Mouse (Mus musculus): ENCODE data around the gene Ppp2r3a.

Ppp2r3a gene

DNA sequence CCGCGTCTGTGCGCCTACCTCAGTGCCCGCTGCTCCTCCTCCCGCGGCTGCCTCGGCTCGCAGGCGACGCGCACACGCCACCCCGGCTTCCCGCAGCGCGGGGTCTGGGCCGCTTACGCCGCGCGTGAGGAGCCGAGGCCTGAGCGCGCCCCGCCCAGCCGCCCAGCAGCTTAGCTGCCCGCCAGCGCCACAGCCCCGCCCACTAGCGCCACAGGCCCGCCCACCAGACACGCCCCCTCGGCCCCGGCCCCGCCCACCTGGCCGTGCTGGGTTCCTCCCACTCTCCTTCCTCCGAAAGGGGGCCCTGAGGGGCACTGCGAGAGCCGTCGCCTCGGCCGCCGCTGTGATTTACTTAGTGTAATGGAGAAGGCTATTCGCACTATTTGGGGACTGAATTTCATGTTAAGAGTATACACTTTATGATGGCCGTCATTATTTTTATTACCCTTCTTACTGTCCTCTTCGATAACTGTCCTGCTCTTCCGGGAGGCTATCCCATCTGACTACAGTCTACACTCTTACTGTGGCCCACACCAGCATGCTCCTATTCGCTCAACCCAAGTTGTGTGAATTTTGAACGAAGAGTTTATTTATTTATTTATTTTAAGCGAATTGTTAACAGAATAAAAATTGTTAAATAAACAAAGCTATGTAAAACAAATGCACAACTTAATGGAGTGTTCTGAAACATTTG is at the start of gene Ppp2r3a:
TSS of gene Ppp2r3a (minus strand) at position 152 of the 694 bp plus-strand sequence.
- peak; percentile 98 for DNase-seq

DNA sequence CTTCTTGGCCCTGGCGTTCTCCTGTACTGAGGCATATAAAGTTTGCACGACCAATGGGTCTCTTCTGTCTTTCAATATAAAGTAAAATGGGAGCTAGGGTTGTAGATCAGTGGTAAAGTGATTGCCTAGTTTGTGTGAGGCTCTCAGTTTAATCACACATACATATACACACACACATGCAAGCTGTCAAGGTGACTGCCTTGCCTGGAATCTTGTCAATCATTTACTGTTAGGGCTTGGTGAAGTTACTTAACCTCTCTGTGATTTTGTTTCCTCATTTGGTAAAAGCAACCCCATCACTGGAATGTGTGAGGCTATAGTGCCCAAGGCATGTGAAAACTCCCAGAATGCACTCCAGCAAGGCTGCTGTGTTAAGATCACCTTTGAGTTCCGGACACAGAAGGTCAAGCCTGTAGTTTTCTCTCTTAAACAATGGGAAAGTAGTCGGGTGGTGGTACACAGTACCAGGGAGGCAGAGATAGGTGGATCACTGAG is 48.9 kb upstream of the Ppp2r3a start:
- peak; percentile 78 for DNase-seq

DNA sequence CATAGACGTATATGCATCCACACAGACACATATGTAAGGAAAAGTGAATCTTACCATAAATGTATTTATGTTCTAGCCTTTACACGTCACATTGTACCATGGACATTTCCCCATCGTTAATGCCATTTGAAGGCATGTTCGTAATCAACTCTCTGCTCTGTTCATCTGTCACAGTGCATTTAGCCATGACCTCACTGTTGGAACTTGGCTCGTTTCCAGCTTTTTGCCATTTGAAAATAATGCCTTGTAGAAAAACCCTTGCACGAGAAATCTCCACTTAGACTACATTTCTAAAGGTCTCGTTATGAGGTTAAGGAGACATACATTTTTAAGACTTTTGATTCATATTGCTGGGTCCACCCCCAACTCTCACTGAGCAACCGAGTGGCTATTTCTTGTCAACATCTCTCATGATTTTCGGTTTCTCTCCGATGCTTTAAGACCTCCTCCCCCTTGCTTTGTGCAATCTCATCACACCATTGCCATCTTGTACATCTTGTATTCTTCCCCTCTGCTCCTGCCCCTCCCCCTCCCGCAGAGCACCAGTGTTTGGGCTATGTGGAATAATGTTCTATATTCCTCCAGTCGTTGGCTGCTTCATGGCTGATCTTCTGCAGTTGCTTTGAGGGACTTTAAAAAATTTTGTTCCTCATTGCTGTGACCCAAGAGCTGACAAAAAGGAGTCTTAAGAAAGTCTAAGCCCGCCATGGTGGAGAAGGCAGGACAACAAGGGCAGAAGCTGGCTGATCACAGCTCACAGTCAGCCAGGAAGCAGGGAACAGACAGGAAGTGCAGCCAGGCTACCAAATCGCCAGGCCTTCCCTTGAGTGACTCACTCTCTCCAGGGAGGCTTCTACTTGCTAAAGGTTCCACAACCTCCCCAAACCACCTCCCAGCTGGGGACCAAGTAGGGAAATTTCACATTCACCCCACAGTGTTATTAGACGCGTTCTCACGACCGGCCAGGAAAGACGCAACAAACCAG is 40.4 kb upstream of the Ppp2r3a start:
- DNase-seq, result no peak

DNA sequence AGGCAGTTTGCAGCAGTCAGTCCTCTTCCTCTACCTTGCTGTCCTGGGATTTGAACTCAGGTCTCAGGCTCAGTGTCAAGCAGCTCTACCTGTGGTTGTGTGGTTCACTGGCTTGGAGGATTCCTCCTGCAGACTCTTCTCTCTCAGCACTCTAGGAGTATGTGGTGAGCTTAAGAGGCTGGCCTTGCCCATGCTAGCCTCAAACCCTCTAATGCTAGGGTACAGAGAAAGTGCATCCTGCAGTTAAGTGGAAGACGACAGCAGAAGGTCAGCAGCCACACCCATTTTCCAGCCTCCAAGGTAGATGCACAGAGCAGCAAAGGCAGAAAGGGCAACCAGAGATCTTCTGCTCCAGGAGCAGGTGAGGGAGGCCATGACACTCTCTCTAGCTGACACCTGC is 39.3 kb upstream of the Ppp2r3a start:
- DNase-seq, result no peak

DNA sequence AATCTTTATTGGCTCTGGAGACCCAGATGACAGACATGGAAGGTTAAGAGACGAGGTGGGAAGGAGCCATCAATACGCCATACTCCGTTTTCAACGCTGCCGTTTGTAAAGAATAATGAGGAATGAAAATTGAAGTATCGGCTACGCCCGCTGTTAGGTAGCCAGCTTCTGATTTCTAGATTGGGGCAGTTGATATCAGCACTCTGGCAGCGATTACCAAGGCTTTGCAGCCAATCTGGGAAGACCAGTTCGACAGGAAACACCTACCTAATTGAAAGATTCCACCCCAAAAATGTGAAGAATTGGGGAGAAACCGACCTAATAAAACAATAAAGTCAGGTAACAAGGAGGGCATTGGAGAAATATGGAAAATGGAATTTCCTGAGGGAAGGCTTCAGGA is 38.2 kb upstream of the Ppp2r3a start:
- DNase-seq, result no peak

DNA sequence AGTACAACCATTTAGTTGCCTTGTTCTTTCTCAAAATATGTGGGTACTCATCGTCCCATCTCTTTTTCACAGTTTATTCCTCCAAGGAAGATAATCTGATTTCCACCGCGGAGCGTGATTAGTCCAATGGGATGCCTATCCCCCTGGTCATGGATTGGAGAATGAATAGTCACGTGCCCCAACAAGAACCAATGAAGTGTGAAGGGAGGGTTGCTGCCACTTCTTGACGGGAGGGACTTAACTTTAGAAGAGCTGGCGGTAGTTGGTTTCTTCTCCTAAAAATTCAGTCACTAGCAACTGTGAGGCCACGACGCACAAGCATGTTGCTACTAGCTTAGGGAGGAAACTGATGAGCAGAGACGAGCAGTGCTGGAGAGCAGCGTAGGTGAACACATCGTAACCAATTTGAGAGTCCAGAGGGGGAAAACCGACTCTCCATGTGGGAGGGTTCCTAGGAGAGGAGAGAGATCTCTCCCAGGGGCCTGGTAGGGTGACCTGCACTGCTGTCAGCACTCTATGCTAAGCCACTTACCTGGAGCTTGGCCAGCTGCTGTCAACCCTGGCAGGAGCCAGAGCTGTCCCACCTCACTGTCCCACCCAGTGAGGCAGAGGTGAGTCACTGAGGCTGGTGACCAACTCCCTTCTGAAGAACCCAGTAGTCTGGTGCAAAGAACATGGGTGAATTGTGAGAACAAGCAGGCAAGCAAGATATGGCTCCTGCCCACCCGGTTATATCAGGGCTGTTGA is 37.5 kb upstream of the Ppp2r3a start:
- no peak for DNase-seq

DNA sequence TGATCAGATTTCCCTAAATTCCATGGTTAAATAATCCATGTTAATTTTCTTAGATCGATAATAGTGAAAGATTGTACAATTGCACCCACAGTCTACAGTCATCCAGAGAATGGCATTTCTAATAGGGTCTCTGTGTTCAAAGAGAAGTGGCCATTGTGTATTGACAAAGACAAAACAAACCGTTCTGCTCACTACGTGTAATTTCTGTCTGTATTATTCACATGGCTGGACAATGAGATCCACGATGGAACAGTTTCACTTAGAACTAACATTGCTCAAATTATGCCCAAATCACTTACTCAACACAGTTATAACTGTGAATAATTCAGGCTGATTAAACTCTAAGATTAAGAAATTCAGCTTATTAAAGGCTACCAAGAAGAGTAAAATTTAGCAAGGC is 35.2 kb upstream of the Ppp2r3a start:
- no peak for DNase-seq

DNA sequence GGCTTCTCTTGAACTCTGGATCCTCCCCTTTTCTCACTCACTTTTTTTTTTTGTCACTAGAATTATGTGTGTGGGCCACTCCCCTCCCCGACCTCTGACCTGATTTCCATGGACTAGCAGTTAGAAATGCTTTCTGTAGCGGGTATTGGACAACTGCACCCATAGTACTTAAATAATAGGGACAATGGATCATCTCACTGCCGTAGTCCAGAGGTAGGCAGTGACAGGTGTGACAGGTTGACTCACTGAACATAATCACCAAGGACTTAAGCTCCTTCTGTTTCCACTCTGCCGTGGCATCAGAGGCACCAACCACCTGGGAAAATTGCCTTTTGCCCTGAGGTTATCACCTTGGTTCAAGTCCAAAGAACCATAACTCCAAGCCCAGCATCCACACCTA is 32.5 kb upstream of the Ppp2r3a start:
- DNase-seq, result no peak

DNA sequence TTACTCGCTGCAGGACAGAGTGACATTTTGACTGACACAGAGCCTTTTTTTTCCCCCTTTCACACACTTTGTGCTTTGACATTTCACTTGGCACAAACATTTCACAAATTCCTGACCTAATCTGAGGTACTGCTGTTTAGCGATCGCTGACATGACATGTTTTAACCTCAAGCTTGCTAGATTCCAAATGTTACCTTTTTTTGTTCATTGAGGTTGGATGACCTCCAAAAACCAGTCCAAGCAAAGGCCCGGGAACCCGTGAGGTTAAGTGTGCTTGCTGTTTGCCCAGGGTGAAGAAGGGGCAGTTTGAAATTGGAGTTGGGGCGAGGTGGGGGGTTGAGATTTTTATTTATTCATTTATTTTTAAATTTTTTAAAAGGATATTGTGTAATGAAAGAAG is 31.1 kb upstream of the Ppp2r3a start:
- DNase-seq, result peak; percentile 83

DNA sequence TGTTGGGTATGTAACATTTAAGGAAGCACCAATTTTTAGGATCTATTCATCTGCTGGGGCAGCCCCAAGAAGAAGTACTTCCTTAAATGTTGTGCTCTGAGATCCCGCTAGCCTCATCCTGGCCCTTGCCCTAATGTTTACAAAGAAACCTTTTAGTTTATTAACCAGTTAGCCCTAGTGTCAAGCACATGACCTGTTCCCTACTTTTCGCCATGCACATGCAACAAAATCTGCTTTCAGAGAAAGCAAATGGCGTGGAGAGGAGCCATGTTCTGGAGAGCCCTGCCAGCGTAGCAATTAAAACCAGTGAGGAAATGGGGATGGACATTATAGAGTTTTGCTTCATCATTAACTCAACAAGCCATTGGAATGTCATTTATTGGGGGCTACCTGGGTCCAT is 30.3 kb upstream of the Ppp2r3a start:
- peak; percentile 80 for DNase-seq

DNA sequence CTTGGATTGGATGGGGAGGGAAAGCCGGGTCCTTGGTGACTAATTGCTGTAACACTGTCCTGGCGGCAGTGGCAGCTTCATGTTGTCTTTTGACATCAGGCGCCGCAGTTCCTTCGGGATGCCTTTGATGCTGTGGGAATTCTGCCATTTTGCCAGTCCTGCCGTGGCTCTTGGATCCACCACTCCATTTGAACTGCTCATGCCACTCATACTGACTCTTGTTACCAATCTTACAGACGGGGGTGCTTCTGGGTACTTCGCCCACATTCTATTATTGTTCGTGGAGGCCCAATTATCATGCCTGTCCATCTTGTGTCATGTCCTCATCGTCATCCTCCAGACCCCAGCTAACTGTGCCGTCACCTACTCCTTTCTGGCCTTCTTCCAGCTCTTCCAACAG is 29.7 kb upstream of the Ppp2r3a start:
- DNase-seq, result no peak

DNA sequence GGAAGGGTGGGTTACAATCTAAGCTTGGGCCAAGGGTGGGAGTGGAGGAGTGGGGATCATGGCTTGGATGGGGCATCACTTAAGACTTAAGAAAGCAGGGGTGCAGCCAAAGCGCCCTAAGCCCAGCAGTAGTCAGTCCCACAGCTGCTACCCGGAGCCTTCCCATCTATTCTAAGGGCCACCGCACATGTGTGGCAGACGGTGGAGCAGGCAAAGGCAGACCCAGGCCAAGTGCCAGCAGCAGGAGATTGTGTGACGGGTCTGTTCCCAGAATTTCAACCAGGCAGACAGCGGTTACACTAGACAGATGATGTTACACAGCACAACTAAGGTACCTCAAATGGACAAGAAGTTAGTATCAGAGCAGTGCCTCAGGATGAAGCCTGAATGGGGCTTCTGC is 29.3 kb upstream of the Ppp2r3a start:
- no peak for DNase-seq

DNA sequence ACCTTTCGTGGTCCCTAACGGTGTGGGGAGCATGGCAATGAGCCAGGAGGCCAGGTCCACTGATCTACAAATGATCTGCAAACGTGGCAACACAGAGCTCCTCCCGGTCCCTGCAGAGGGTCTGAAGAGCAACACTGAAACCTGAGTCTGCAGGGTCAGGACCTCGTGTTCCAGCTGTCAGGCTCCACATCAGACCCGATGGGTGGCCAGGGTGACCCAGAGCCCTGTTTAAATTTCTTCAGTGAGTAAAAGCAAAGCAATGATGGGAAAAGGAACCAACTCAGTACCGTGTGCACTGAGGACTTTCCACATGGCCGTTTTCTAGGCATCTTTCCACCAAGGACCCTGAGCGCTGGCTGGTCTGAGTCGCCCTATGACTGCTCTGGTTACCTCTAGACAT is 28.6 kb upstream of the Ppp2r3a start:
- DNase-seq, result peak; percentile 52

DNA sequence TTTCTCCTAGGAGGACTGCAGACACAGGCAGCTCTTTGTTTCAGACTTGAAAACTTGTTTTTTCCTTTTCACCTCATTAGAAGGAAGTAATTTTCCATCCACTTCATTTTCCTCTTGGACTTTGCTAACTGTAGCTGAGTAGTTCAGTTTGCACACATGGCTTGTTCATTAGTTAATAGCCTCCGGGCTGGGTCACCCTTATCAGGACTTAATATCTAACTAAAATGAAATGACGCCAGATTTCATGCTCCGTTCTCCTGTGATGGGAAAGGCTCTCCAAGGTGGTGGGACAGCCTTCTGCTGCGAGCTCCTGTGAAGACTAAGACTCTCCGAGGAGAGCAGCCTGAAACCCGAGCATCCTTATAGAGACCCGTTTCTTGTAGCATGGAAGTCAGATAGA is 21.1 kb upstream of the Ppp2r3a start:
- peak; percentile 95 for DNase-seq

DNA sequence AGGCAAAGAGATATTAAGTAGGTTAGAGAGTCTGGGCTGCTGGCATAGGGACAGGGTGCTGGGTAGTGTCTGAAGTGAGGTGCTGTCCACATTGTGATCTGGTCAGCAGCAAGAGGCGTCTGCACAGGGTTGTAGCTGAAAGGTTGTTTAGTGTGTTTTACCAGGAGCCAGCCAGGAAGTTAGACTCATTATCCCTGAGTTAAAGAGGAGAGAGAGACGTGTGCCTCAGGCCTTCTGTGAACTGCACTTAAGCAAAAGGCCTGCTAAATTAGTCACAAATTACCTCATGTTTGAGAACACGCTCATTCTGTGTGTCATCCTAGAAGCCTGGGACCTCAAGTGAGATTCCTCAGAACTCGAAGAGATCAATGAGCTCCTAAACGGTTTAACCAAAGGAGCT is 18.4 kb upstream of the Ppp2r3a start:
- DNase-seq, result no peak

DNA sequence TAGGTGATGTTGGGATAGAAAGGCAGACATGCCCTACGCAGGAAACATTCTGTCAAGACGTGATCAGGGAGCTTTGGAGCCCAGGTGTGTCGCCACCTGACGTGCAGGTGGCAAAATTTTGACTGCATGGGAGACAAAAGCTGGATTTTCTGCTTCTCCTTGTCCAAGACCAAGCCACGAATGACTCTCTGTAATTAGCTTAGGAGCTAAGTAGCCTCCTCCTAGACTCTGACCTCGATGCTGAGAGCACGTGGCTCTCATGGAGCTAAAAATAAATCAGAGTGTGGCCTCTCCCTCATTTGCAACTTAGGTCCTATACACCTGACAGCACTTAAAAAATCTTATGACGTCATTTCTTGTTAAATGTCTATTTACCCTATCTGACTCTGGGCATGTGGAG is 14.4 kb upstream of the Ppp2r3a start:
- peak; percentile 76 for DNase-seq

DNA sequence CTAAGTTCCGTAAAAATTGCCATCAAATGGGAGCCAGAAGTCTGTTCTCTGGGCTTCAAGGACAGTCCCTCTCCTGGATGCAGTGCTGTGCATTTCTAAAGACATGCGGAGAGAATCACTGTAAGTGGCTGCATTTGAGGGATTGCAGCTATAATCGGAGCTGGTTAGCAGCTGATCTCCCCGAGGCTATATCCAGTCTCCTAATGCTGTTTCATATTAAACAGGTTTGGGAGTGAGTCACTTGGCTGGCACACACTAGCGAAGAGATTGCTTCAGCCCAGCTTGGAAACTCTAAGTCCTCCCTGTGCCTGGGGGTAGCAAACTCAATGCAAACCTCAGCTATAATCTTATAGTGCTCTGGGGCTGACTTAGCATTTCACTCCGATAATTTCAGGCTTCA is 14.0 kb upstream of the Ppp2r3a start:
- DNase-seq, result peak; percentile 60

DNA sequence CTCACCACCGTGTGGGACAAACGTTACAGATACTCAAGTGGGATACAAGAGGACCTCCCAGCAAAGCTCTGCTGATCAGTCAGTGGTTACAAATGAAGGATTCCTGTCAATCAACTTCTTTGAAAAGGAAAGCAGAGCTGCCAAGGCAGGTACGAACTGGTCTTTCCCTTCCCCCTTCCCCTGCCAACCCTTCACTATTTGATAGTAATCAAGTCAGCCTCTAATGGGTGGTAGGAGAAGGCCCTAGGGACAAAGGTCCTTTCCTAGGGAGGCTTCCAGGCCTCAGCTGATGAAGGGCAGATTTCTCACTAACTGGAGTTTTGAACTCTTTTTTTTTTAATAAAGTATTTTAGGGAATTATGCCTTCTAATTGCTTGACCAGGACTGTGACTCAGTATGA is 11.2 kb upstream of the Ppp2r3a start:
- peak; percentile 58 for DNase-seq

DNA sequence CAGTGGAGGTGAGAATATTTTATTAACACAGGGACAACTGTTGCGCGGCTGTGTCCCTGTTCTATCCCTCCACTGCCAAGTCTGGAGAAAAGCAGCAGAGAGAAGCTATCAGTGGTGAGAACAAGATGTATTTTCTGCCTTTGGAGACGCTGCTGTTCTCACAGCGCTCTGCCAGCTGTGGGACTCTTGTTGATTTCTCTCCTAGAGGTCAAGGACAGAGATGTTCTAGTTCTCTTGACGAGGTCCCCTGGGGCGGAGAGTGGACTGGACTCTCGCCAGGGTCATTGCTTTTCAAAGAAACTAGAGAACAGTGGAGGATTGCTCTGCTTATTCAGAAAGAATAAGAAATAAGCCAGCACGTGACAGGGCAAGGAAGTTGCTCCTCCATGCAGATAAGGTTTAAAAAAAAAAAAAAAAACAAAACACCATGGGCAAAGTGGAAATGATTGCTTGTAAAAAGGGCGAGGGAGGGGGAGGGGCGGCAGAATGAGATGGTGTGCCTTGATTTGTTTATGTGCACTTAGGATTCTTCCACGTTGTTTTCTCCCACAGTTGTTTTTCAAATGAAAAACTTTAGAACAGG is 10.5 kb upstream of the Ppp2r3a start:
- DNase-seq, result peak; percentile 95

DNA sequence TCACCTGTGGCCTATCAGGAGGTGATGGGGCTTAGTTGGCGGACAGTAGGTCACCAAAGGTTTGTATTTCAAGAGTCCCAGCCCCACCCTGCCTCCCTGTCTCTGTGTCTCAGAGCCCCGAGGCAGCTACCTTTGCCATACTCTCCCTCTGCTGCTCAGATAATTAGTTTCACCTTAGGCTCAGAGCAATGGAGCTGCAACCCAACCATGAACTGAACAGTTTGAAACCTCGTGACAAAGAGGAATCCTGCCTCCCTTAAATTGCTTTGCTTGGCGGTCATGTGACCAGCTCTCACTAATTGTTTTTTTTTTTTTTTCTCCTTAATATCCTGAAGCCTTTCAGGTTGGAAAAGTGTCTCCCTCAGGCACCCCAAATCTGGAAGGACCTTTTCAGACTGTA is 9.8 kb upstream of the Ppp2r3a start:
- peak; percentile 72 for DNase-seq

DNA sequence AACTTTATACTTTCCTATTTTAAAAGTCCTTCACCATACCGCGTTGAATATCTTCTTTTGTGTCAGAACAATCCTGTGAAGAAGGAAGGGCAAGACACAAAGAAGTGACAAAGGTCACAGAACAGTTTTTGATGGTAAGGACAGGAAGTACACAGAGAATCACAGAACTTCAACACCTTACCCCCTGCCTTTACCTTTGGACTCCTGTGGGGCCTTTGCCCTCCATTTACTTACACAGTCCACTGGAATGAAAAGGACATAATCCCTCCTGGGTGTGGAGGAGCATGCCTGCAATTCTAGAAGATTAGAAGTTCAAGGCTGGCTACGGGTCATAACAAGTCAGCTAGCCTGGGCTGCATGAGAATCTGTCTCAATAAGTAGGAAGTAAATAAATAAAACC is 1.5 kb upstream of the Ppp2r3a start:
- DNase-seq, result peak; percentile 79

DNA sequence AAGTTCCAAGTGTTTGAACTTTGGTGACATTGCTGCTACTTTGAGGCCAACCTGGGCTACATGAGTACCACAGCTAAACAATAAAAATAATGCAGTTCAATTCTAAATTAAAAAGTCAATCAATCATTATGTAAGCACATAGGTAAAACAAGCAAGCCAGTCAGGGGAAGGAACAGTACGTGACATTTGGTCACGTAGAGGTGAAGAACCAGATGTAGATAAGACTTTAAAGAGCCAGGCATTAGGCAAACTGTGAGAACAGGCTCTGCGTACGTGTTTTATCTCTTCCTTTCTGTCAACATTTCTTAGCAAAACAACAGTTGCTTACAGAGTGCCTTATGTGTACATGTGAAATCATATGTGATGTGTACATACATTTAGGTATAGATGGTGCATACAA is 946 bp upstream of the Ppp2r3a start:
- DNase-seq, result peak; percentile 26

All from kidney, adult 9 months (tissue).